Mouse (Mus musculus): Measurements from ENCODE around the gene Zdhhc22.

Gene Zdhhc22

GRCm38 (mm10) chr12:86964278-86965057 is 25.8 kb downstream of the Zdhhc22 start:
- DNase-seq (ENCODE audit: low read depth in 1 of 2, low spot score in 2 of 2), result no peak

- no peak for DNase-seq (ENCODE audit: low read depth in 1 of 2, low spot score in 2 of 2)
These were observed 28.5 kb downstream of the Zdhhc22 start for GRCm38 (mm10) chr12:86961589-86962344.

- no peak for DNase-seq (ENCODE audit: low read depth in 1 of 2, low spot score in 2 of 2)
These were observed 29.4 kb downstream of the Zdhhc22 start for GRCm38 (mm10) chr12:86960791-86961335.

- no peak for DNase-seq (ENCODE audit: low read depth in 1 of 2, low spot score in 2 of 2)
These were observed 30.1 kb downstream of the Zdhhc22 start for GRCm38 (mm10) chr12:86960138-86960537.

- no peak for DNase-seq (ENCODE audit: low read depth in 1 of 2, low spot score in 2 of 2)
These were observed 30.6 kb downstream of the Zdhhc22 start for GRCm38 (mm10) chr12:86959661-86960060.

- no peak for DNase-seq (ENCODE audit: low read depth in 1 of 2, low spot score in 2 of 2)
These were observed 31.7 kb downstream of the Zdhhc22 start for GRCm38 (mm10) chr12:86958558-86958957.

- no peak for DNase-seq (ENCODE audit: low read depth in 1 of 2, low spot score in 2 of 2)
These were observed 34.3 kb downstream of the Zdhhc22 start for GRCm38 (mm10) chr12:86955894-86956293.

- DNase-seq (ENCODE audit: low read depth in 1 of 2, low spot score in 2 of 2), result no peak
These were observed 37.8 kb downstream of the Zdhhc22 start for GRCm38 (mm10) chr12:86952331-86952850.

- DNase-seq (ENCODE audit: low read depth in 1 of 2, low spot score in 2 of 2), result no peak
These were observed 39.3 kb downstream of the Zdhhc22 start for GRCm38 (mm10) chr12:86950961-86951360.

GRCm38 (mm10) chr12:86950161-86950960 is 39.9 kb downstream of the Zdhhc22 start:
- peak; percentile 34 to 49 for DNase-seq (ENCODE audit: low read depth in 1 of 2, low spot score in 2 of 2)

- peak in 1 of 2 experiments; percentile 18 for DNase-seq (ENCODE audit: low read depth in 1 of 2, low spot score in 2 of 2)
These were observed 40.7 kb downstream of the Zdhhc22 start for GRCm38 (mm10) chr12:86949501-86949900.

GRCm38 (mm10) chr12:86948627-86949026 is 41.6 kb downstream of the Zdhhc22 start:
- DNase-seq (ENCODE audit: low read depth in 1 of 2, low spot score in 2 of 2), result no peak

- DNase-seq (ENCODE audit: low read depth in 1 of 2, low spot score in 2 of 2), result peak in 1 of 2 experiments; percentile 10
These were observed 42.4 kb downstream of the Zdhhc22 start for GRCm38 (mm10) chr12:86947681-86948401.

- peak; percentile 96 for DNase-seq (ENCODE audit: low read depth in 1 of 2, low spot score in 2 of 2)
These were observed 43.2 kb downstream of the Zdhhc22 start, which contains the start of gene Cipc for GRCm38 (mm10) chr12:86946862-86947574. TSS of gene Cipc (plus strand) at chr12:86947043.

GRCm38 (mm10) chr12:86946301-86946781 is 43.9 kb downstream of the Zdhhc22 start:
- DNase-seq (ENCODE audit: low read depth in 1 of 2, low spot score in 2 of 2), result no peak

GRCm38 (mm10) chr12:86945126-86945525 is 45.1 kb downstream of the Zdhhc22 start:
- peak in 1 of 2 experiments; percentile 26 for DNase-seq (ENCODE audit: low read depth in 1 of 2, low spot score in 2 of 2)

- no peak for DNase-seq (ENCODE audit: low read depth in 1 of 2, low spot score in 2 of 2)
These were observed 46.8 kb downstream of the Zdhhc22 start for GRCm38 (mm10) chr12:86943421-86943820.

- DNase-seq (ENCODE audit: low read depth in 1 of 2, low spot score in 2 of 2), result no peak
These were observed 48.3 kb downstream of the Zdhhc22 start for GRCm38 (mm10) chr12:86941734-86942486.

GRCm38 (mm10) chr12:86941173-86941572 is 49.1 kb downstream of the Zdhhc22 start:
- no peak for DNase-seq (ENCODE audit: low read depth in 1 of 2, low spot score in 2 of 2)
